Mouse (Mus musculus) small intestine, adult 2 months (tissue): ENCODE data around the gene Slc7a11.

Experiments
- CTCF ChIP-seq: fragments of 200-500 bp; IDR thresholded peaks from 2 replicates; pipeline ENCODE4 v1.5.1; 2012; ENCODE audit warnings: low read depth, mild to moderate bottlenecking, control low read depth, inconsistent platforms, low read length, moderate library complexity, mixed read lengths; ENCODE audit not compliant: insufficient replicate concordance, insufficient read length; ENCODE audit errors: extremely low read depth
- POLR2A ChIP-seq: fragments of 200-500 bp; IDR thresholded peaks from 2 replicates; pipeline ENCODE4 v1.6.1; 2012; ENCODE audit warnings: low read depth, mild to moderate bottlenecking, control low read depth, inconsistent platforms, low read length, moderate library complexity

GRCm38 (mm10) chr3:50320862-50321261 lies 122.6 kb downstream of the Slc7a11 start:
- TF ChIP-seq POLR2A, result no peak
- TF ChIP-seq CTCF, result no peak
